Mouse (Mus musculus) Patski (cell line): ENCODE data around the gene Dntt. TPM values are rescaled to one million over a fixed set of nuclear protein-coding genes. Genes with fewer than 3 reads are reported as not detected.
A peak's percentile ranks its signal among the peaks of the same experiment; 100 is the strongest.

ENCODE experiments used
- ATAC-seq: fragments of 100-300 bp; one replicate; pipeline ENCODE4 v1.8.0; 2021
- CTCF ChIA-PET: fragments of 350-600 bp; sonication (Branson Sonifier 250); formaldehyde crosslinking; loops from one replicate; lab custom pipeline; 2022; ENCODE audit warnings: inconsistent platforms; lab: Charles Lee
- POLR2A ChIA-PET: fragments of 350-600 bp; sonication (Branson Sonifier 250); formaldehyde crosslinking; loops from one replicate; lab custom pipeline; 2022; ENCODE audit warnings: antibody characterized with exemption, inconsistent platforms; lab: Charles Lee
- DNase-seq: peaks from one replicate; pipeline ENCODE4 v3.0.0-alpha.2; 2011; ENCODE audit warnings: low read depth, low spot score
- H3K27me3 ChIP-seq: fragments of 371-371 bp; one replicate; pipeline ENCODE4 v1.5.1; 2021
- CTCF ChIP-seq: fragments of 100-300 bp; IDR thresholded peaks from one replicate; pipeline ENCODE4 v1.5.1; 2021
- in situ Hi-C: fragments of 300-500 bp; cut with MboI; formaldehyde crosslinking; loops from 3 replicates; pipeline ENCODE4 v1.11.1; 2018; ENCODE audit warnings: low pct_unique_long_range_greater_than_20kb, mixed read lengths
- polyA plus RNA-seq: library from polyadenylated mRNA; unstranded; gene quantifications from one replicate; pipeline ENCODE4 v1.2.3, GENCODE M21; 2021

Gene Dntt
- polyA plus RNA-seq, 1 experiment from 2014 or later = 0.03 TPM

DNA sequence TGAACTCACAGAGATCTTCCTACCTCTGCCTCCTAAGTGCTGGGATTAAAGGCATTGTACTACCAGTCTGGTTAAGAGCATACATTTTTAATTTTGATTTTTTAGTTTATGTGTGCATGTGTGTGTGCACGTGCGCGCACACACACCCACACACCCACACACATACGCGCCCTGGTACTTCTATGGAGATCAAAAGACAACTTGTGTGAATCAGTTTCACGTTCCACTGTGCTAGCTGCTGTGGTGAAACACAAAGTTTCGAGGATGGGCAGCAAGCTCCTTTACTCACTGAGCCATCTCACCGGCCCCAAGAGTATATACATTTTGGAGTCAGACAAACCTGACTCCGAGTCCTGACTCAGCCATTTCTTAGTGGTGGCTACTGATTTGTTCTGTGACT, 1.5 kb upstream of the Dntt start:
- CTCF ChIA-PET = interaction anchor here (1.2 to 2.2 kb wide), 2 partner anchors 11 to 22 kb away, joined by 3 to 5 read pairs; no protein-coding TSS in a partner anchor
- DNase-seq (no peak), ATAC-seq (no peak)
- TF ChIP-seq CTCF = no peak
- POLR2A ChIA-PET = no interaction called here
- H3K27me3 ChIP-seq = peaks cover 17% of the 10 kb centered on the region
- in situ Hi-C loops = loop anchor here (10.0 kb wide), 1 partner anchor 273 kb away; no protein-coding TSS in a partner anchor

GRCm38 (mm10) chr19:41030161-41030560, 1.1 kb downstream of the Dntt start:
- H3K27me3 ChIP-seq = peaks cover 3% of the 10 kb centered on the region
- ATAC-seq = no peak
- ChIA-PET CTCF (interaction anchor here (0.9 to 1.3 kb wide), 2 partner anchors 14 kb away, joined by 3 to 6 read pairs; no protein-coding TSS in a partner anchor), POLR2A (no interaction called here)
- DNase-seq = no peak
- no peak for TF ChIP-seq CTCF
- in situ Hi-C loops = no loop called here

DNA sequence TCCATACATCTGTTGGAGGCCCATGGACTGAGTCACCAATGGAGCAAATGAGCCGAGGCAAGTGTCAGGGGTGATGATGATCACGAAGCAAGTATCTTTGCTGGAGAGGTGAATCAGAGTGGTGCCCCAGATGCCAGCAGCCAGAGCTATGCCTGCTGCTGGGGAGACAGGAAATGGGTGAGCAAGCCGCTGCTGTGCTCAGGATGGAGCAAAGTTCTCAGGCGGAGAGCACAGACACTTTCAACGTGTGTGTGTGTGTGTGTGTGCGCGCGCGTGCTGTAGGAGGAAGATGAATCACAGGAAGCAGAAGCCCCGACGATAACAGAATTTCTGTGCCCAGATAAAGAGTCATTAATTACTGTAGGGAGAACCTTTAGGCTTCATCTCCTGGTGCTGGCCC, 1.9 kb downstream of the Dntt start:
- CTCF ChIA-PET = interaction anchor here (0.9 kb wide), 1 partner anchor 15 kb away, joined by 6 read pairs; no protein-coding TSS in a partner anchor
- H3K27me3 ChIP-seq = peaks cover 8% of the 10 kb centered on the region
- DNase-seq (no peak), ATAC-seq (peak; percentile 65)
- TF ChIP-seq CTCF = no peak
- POLR2A ChIA-PET = no interaction called here
- in situ Hi-C loops = no loop called here

- in situ Hi-C loops = no loop called here
- POLR2A ChIA-PET = no interaction called here
- no peak for DNase-seq
- CTCF ChIA-PET = interaction anchor here (1.1 to 1.7 kb wide), 2 partner anchors 10 to 15 kb away, joined by 5 to 6 read pairs; no protein-coding TSS in a partner anchor
- TF ChIP-seq CTCF = no peak
- H3K27me3 ChIP-seq = peaks cover 8% of the 10 kb centered on the region
- no peak for ATAC-seq
Observed at GRCm38 (mm10) chr19:41031869-41032268, 2.8 kb downstream of the Dntt start.

DNA sequence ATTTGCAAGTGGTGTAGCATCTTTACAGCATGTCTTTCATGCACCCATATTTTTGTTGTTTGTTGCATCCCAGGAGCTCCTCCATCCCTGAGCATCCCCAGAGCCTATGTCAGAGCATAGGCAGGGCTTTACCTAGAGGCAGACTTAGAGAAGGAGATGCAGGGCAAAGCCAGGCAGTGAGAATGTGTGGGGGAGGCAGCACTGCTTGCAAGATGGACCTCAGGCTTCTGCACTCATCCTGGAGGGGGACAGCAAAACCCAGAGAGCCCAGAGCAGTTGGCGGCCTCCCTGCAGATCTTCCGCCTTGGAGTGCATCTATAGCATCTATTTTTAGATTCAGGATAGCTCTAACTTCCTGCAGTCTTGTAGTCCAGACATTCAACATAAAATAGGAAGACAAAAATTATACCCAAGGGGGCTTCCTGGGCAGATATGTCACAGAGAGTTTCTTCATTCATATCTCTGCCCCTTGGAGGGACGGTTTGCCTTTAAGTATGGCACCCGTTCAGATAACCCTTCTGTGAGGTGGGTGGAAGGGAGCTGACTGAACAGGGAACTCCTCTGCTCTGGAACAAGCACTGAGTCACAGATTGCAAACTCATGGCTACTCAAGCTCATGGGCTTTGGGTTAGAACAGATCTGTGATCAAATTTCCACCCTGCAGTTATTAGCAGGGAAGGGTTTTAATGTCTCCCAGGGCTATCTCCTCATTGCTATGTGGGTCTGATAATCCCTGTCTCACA, 6.9 kb downstream of the Dntt start:
- no peak for ATAC-seq
- no peak for TF ChIP-seq CTCF
- in situ Hi-C loops = no loop called here
- no peak for DNase-seq
- ChIA-PET CTCF (interaction anchor here (2.6 kb wide), 1 partner anchor 11 kb away, joined by 8 read pairs; no protein-coding TSS in a partner anchor), POLR2A (no interaction called here)
- H3K27me3 ChIP-seq = peaks cover 24% of the 10 kb centered on the region

GRCm38 (mm10) chr19:41039110-41039509, 10.0 kb downstream of the Dntt start:
- TF ChIP-seq CTCF = no peak
- ChIA-PET POLR2A (no interaction called here), CTCF (no interaction called here)
- in situ Hi-C loops = no loop called here
- ATAC-seq (no peak), DNase-seq (no peak)
- H3K27me3 ChIP-seq = peaks cover 24% of the 10 kb centered on the region

GRCm38 (mm10) chr19:41045091-41045770, 16.2 kb downstream of the Dntt start:
- H3K27me3 ChIP-seq = peaks cover 4% of the 10 kb centered on the region
- ATAC-seq (no peak), DNase-seq (no peak)
- ChIA-PET CTCF (interaction anchor here (1.6 kb wide), 1 partner anchor 29 kb away, joined by 4 read pairs; no protein-coding TSS in a partner anchor), POLR2A (no interaction called here)
- in situ Hi-C loops = no loop called here
- no peak for TF ChIP-seq CTCF

DNA sequence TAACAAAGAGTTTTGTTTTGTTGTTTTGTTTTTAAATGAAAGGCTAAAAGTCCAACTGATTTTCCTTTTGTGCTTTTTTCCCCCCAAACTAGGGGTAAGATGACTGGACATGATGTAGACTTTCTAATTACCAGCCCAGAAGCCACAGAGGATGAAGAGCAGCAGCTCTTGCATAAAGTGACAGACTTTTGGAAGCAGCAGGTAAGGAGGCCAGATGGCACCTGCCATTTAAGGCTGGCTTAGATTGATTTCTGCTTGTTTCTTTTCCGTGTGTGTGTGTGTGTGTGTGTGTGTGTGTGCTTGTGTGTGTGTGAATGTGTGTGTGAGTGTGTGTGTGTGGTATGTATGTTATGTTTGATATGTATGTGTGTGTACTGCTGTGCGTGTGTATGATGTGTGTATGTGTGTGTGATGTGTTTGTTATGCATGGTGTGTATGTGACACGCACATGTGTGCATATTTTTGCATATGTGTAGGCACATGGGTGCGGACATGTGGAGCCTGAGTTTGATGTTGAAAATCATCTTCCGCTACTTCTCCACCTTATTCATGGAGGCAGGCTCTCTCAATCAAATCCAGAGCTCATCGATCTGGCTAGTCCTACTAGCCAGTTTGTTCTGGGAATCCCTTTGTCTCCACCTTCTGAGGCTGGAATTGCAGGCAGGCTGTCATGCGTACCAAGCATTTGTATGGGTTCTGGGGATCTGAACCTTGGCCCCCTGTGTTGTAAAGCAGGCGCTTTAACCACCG, 18.5 kb downstream of the Dntt start:
- TF ChIP-seq CTCF = no peak
- DNase-seq (no peak), ATAC-seq (peak; percentile 9)
- ChIA-PET CTCF (interaction anchor here (1.1 to 2.0 kb wide), 2 partner anchors 11 to 14 kb away, joined by 3 to 8 read pairs; no protein-coding TSS in a partner anchor), POLR2A (interaction anchor here (0.7 kb wide), 4 partner anchors 13 to 347 kb away, joined by 3 to 4 read pairs (median 3); no protein-coding TSS in a partner anchor)
- in situ Hi-C loops = no loop called here
- H3K27me3 ChIP-seq = no peaks in the 10 kb centered on the region

- ChIA-PET POLR2A (no interaction called here), CTCF (interaction anchor here (1.1 kb wide), 1 partner anchor 14 kb away, joined by 3 read pairs; no protein-coding TSS in a partner anchor)
- no peak for TF ChIP-seq CTCF
- ATAC-seq = peak; percentile 54
- peak; percentile 27 for DNase-seq
- H3K27me3 ChIP-seq = no peaks in the 10 kb centered on the region
- in situ Hi-C loops = no loop called here
Observed at GRCm38 (mm10) chr19:41048187-41048559, 19.1 kb downstream of the Dntt start.

DNA sequence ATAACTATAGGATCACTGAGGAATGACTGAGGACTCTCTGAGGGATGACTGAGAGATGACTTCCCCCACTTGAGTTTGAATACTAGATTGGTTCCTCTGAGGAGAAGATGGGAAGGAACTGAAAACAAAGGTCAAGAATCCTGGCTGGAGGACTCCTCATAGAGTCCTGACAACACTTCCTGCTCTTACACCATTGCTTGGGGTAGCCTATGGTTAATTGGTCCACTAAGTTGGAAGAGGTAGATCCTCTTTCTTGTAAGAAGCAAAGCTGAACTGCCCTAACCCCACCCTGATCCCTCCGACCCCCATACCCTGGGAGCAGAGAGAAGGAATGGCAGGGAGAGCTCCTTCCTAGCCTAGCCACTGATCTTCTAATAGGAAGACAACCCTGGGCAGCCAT, 22.6 kb downstream of the Dntt start:
- ATAC-seq (no peak), DNase-seq (no peak)
- peaks cover 4% of the 10 kb centered on the region for H3K27me3 ChIP-seq
- ChIA-PET POLR2A (no interaction called here), CTCF (interaction anchor here (1.5 to 2.5 kb wide), 2 partner anchors 10 to 36 kb away, joined by 6 to 9 read pairs; no protein-coding TSS in a partner anchor)
- in situ Hi-C loops = no loop called here
- no peak for TF ChIP-seq CTCF
